Comparison of ENCODE assay signal across 14 mouse cellular contexts in the genomic region with DNA sequence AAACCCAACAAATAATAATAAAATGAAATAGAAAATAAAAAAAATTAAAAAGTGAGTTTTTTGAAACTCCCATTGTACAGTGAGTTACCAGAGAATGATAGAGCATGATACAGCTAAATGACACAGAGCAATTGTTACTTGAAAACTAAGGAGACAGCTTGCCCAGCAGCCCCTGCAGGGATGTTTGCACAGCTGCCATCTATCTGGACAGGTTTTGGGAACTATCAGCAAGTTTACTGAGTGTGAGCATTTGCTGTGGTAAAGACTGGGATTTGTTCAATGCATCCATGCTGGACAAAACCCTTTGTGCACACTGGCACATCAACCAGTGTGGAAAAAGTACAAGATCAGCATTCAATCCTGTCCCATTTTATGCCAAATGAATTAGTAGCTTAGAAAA.
"Had no signal": no experiment of that assay in that cellular context is flagged by ENCODE, and none has a peak within 500 bp of the region (broad histone marks: within the 10 kb centered on the region; RNA-seq: fewer than 3 reads in every experiment).

No protein-coding gene starts in this region.

- H3K4me1 ChIP-seq: liver, embryonic 13.5 days had no signal

- H3K9ac ChIP-seq: liver, embryonic 13.5 days; neural tube, embryonic 13.5 days had no signal

- H3K27ac ChIP-seq: kidney, postnatal 0 days; layer of hippocampus, adult 2 months; liver, embryonic 13.5 days; neural tube, embryonic 13.5 days; stomach, postnatal 0 days had no signal

- H3K27me3 ChIP-seq: liver, embryonic 13.5 days; neural tube, embryonic 13.5 days had no signal

- ATAC-seq: intestine, embryonic 16.5 days had no signal

- H3K4me3 ChIP-seq: layer of hippocampus, adult 2 months; liver, embryonic 13.5 days; neural tube, embryonic 13.5 days had no signal

- DNase-seq: kidney, adult 2 months; kidney, postnatal 25 days; layer of hippocampus, adult 9-11 months; liver, embryonic 13.5 days; lung, adult 2 months; lung, postnatal 14 days; lung, postnatal 4 days; thymus, adult 2 months; thymus, postnatal 25 days had no signal

- H3K36me3 ChIP-seq: liver, embryonic 13.5 days; neural tube, embryonic 13.5 days had no signal

- H3K4me2 ChIP-seq: liver, embryonic 13.5 days; neural tube, embryonic 13.5 days had no signal

- H3K9me3 ChIP-seq: liver, embryonic 13.5 days; neural tube, embryonic 13.5 days had no signal
